Mouse (Mus musculus) embryonic facial prominence, embryonic 13.5 days (tissue): ENCODE results near the gene Tas2r122. TPM values are rescaled to one million over a fixed set of nuclear protein-coding genes. Genes with fewer than 3 reads are reported as not detected.
"Not testable (repeated sequence)": the region's sequence is repeated elsewhere in the genome, so short reads cannot be mapped to it uniquely, and the experiment has no call there.

Experiments
- ATAC-seq: fragments of 200-750 bp; cut with Nextera tagmentation; 2 replicates; pipeline ENCODE4 v1.8.0; 2017; ENCODE audit warnings: low read depth; ENCODE audit not compliant: insufficient number of reproducible peaks, insufficient read depth, low FRiP score, low TSS enrichment
- H3K27ac ChIP-seq: fragments of 300-500 bp; sonication (generic); 2 replicates; pipeline ENCODE4 v1.5.1; 2015; ENCODE audit warnings: moderate library complexity, mild to moderate bottlenecking, inconsistent platforms
- H3K27me3 ChIP-seq: fragments of 300-500 bp; sonication (generic); 2 replicates; pipeline ENCODE4 v1.6.1; 2015; ENCODE audit warnings: mild to moderate bottlenecking, inconsistent platforms
- H3K36me3 ChIP-seq: fragments of 300-500 bp; sonication (generic); 2 replicates; pipeline ENCODE4 v1.6.1; 2015; ENCODE audit warnings: mild to moderate bottlenecking, inconsistent platforms
- H3K4me1 ChIP-seq: fragments of 300-500 bp; sonication (generic); 2 replicates; pipeline ENCODE4 v1.6.1; 2015; ENCODE audit warnings: inconsistent platforms
- H3K4me2 ChIP-seq: fragments of 300-500 bp; sonication (generic); 2 replicates; pipeline ENCODE4 v1.6.1; 2015; ENCODE audit warnings: moderate library complexity, mild to moderate bottlenecking, inconsistent platforms
- H3K4me3 ChIP-seq: fragments of 300-500 bp; sonication (generic); 2 replicates; pipeline ENCODE4 v1.5.1; 2015; ENCODE audit warnings: mild to moderate bottlenecking, inconsistent platforms
- H3K9ac ChIP-seq: fragments of 300-500 bp; sonication (generic); 2 replicates; pipeline ENCODE4 v1.6.1; 2015; ENCODE audit warnings: mild to moderate bottlenecking, inconsistent platforms
- H3K9me3 ChIP-seq: fragments of 300-500 bp; sonication (generic); 2 replicates; pipeline ENCODE4 v1.6.1; 2016; ENCODE audit warnings: inconsistent platforms
- WGBS: fragments of 180-500 bp; shearing (Covaris S2); methylation state at CpG from one replicate; pipeline ENCODE4 v1.1.7; 2015; ENCODE audit warnings: mixed read lengths; 5-methylcytosine and 5-hydroxymethylcytosine counted together
- polyA plus RNA-seq: library from polyadenylated mRNA; unstranded; fragments of >200 nt; fragmentation: Nextera tagmentation; extraction: Ambion mirVana; gene quantifications from 2 replicates; pipeline ENCODE4 v1.2.1, GENCODE M21; 2015

Gene Tas2r122
- polyA plus RNA-seq = not detected in 2 replicates

DNA sequence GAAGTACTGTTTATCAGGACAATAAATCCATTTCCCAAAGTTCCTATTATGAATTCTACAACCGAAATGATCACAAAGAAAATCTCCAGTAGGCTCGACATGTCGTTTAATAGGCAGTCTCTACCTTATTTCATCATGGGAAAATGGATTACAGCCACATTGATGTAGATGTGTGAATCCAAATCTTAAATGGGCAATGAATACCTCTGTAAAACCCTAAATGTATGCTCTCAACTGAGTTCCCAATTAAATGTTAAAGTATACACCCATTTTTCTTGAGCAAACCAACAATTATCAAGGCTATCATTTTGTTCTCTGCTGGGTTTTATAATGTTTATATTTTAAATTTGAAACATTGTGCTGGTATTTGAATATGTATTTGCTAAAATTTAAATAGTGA is at the start of gene Tas2r122:
Tas2r122 (minus strand) TSS at position 101 of the 400 bp plus-strand sequence.
- H3K36me3 ChIP-seq = no peaks in the 10 kb centered on the region
- no peak within 1 kb of the TSS for H3K9ac ChIP-seq
- ATAC-seq = no peak
- no peak within 1 kb of the TSS for H3K4me3 ChIP-seq
- H3K9me3 ChIP-seq = no peaks in the 10 kb centered on the region
- no peak within 1 kb of the TSS for H3K4me2 ChIP-seq
- H3K27me3 ChIP-seq = no peaks in the 10 kb centered on the region
- WGBS = 84% methylated on average over 3 of the region's 3 CpGs
- H3K4me1 ChIP-seq = no peaks in the 10 kb centered on the region
- H3K27ac ChIP-seq = no peak within 1 kb of the TSS

GRCm38 (mm10) chr6:132754430-132754829 is 42.7 kb upstream of the Tas2r122 start, which contains the start of gene Tas2r124:
Gene Tas2r124, plus strand, starts transcription at chr6:132754730.
- no peaks in the 10 kb centered on the region for H3K9me3 ChIP-seq
- no peaks in the 10 kb centered on the region for H3K4me1 ChIP-seq
- no peaks in the 10 kb centered on the region for H3K36me3 ChIP-seq
- H3K9ac ChIP-seq = no peak within 1 kb of the TSS
- no peak within 1 kb of the TSS for H3K4me2 ChIP-seq
- no peaks in the 10 kb centered on the region for H3K27me3 ChIP-seq
- no peak within 1 kb of the TSS for H3K27ac ChIP-seq
- H3K4me3 ChIP-seq = no peak within 1 kb of the TSS
- WGBS = 70% methylated on average over 1 of the region's 1 CpGs
- ATAC-seq = no peak

DNA sequence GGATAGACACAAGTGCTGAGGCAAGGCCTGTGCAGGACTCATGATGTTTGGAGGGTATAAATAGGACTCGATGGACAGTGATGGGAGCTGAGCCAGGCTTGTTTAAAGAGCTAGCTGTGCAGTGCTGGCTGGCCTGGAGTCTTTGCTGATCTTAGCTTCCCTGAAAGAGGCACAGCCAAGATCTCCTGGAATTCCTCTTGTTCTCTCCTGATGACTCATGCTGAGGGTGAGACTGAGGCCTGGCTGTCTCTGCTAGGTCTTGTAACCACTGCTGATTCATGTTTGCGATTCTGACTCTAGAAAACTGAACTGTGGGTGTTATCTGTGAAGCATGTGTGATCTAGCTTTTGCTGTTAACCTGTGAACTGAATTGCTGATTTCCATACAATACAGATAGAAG is 38.5 kb upstream of the Tas2r122 start:
- no peaks in the 10 kb centered on the region for H3K27me3 ChIP-seq

DNA sequence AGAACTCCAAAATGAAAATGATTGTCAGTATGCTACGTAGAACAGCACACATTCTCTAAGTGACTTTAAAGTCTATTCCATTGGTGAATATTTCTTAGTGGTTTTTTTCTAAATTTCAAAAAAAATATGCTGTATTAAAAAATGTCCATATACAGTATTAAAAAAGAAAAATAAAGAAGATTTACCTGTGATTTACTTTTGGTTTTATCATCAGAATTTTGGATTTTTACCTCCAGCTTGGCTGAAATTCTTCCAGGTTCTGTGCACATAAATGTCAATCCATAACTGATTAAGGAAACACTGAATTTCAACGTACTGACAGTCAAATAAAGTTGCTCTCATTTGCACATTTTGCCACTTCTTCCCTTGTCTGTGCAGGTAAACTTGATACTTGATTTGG is 26.2 kb upstream of the Tas2r122 start, which contains the start of gene Tas2r115:
Tas2r115 (minus strand) TSS at position 101 of the 400 bp plus-strand sequence.
- Histone ChIP-seq H3K9ac (no peak within 1 kb of the TSS), H3K4me3 (no peak within 1 kb of the TSS), H3K27me3 (no peaks in the 10 kb centered on the region), H3K4me2 (no peak within 1 kb of the TSS), H3K27ac (no peak within 1 kb of the TSS), H3K36me3 (no peaks in the 10 kb centered on the region), H3K4me1 (no peaks in the 10 kb centered on the region), H3K9me3 (no peaks in the 10 kb centered on the region)
- 69% methylated on average over 2 of the region's 2 CpGs for WGBS
- no peak for ATAC-seq

More for the DNA sequence above, 38.5 kb upstream of the Tas2r122 start:
- Histone ChIP-seq H3K9ac (no peak overlapping the region), H3K9me3 (no peaks in the 10 kb centered on the region), H3K4me3 (no peak overlapping the region), H3K4me2 (no peak overlapping the region), H3K27ac (no peak overlapping the region), H3K36me3 (no peaks in the 10 kb centered on the region), H3K4me1 (no peaks in the 10 kb centered on the region)
- WGBS = 87% methylated on average over 2 of the region's 2 CpGs
- ATAC-seq = no peak

DNA sequence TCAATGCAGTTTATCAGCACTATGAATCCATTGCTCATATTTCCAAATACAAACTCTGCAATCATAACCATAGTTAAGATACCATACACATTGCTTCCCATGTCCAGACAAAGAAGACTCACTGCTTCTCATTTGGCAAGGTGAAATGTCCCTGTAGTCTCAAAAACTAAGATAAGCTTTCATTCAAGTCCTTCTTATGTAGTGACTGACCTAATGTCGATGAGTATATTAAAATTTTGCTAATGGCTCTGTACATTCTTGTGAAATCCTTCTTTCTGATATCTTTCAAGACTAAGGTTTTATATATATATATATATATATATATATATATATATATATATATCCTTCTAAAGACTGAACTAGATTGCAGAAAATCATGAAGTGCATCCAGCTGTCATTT is 10.8 kb downstream of the Tas2r122 start, which contains the start of gene Tas2r121:
Tas2r121 (minus strand) TSS at position 101 of the 400 bp plus-strand sequence.
- H3K4me1 ChIP-seq = no peaks in the 10 kb centered on the region
- H3K9ac ChIP-seq = no peak within 1 kb of the TSS
- H3K27me3 ChIP-seq = no peaks in the 10 kb centered on the region
- H3K4me2 ChIP-seq = no peak within 1 kb of the TSS
- no peaks in the 10 kb centered on the region for H3K9me3 ChIP-seq
- no peak within 1 kb of the TSS for H3K4me3 ChIP-seq
- H3K36me3 ChIP-seq = no peaks in the 10 kb centered on the region
- no peak for ATAC-seq
- no peak within 1 kb of the TSS for H3K27ac ChIP-seq
- WGBS = 73% methylated on average over 1 of the region's 1 CpGs

DNA sequence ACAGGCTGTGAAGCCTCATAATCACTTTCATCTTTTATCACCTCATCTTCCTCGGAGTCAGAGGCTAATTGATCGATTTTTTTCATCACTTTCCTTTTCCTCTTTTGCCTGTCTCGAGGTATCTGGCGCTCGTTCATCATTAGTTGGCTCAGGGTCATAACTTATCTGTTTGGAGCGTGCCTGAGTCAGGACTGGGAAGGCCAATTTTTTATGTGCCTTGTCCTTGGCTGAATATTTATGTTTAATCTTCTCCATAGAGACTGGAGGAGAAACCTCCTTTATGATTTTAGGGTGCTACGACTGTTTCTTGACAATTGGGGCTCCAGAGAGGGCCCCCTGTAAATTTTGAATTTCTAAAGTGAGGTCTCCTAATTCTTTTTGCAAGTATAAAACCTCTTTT is 20.1 kb downstream of the Tas2r122 start:
- not testable (repeated sequence) for H3K4me1 ChIP-seq, H3K4me3 ChIP-seq, H3K9ac ChIP-seq, H3K4me2 ChIP-seq, H3K27ac ChIP-seq, H3K36me3 ChIP-seq, H3K27me3 ChIP-seq, ATAC-seq, H3K9me3 ChIP-seq
- 80% methylated on average over 7 of the region's 7 CpGs for WGBS

Other genes with a start within 250 kb of the Tas2r122 start
- not detected in 2 replicates for gene Prh1, start 142.1 kb downstream of the Tas2r122 start, polyA plus RNA-seq
- gene Prp2, start 116.0 kb downstream of the Tas2r122 start, polyA plus RNA-seq = not detected in 2 replicates
- not detected in 2 replicates for gene A630073D07Rik, start 60.4 kb downstream of the Tas2r122 start, polyA plus RNA-seq
- not detected in 2 replicates for gene Tas2r120, start 55.0 kb downstream of the Tas2r122 start, polyA plus RNA-seq
- gene Tas2r121, start 10.9 kb downstream of the Tas2r122 start, polyA plus RNA-seq = not detected in 2 replicates
- gene Tas2r115, start 26.1 kb upstream of the Tas2r122 start, polyA plus RNA-seq = not detected in 2 replicates
- gene Tas2r124, start 42.8 kb upstream of the Tas2r122 start, polyA plus RNA-seq = not detected in 2 replicates
- not detected in 2 replicates for gene Tas2r102, start 50.2 kb upstream of the Tas2r122 start, polyA plus RNA-seq
- not detected in 2 replicates for gene Tas2r136, start 66.2 kb upstream of the Tas2r122 start, polyA plus RNA-seq
- not detected in 2 replicates for gene Tas2r117, start 90.9 kb upstream of the Tas2r122 start, polyA plus RNA-seq
- not detected in 2 replicates for gene Tas2r123, start 135.2 kb upstream of the Tas2r122 start, polyA plus RNA-seq
- gene Tas2r116, start 143.5 kb upstream of the Tas2r122 start, polyA plus RNA-seq = not detected in 2 replicates
- not detected in 2 replicates for gene Tas2r110, start 156.1 kb upstream of the Tas2r122 start, polyA plus RNA-seq
- gene Tas2r113, start 181.1 kb upstream of the Tas2r122 start, polyA plus RNA-seq = not detected in 2 replicates
- not detected in 2 replicates for gene Tas2r125, start 197.7 kb upstream of the Tas2r122 start, polyA plus RNA-seq
- gene Tas2r129, start 239.2 kb upstream of the Tas2r122 start, polyA plus RNA-seq = not detected in 2 replicates
- not detected in 2 replicates for gene Tas2r131, start 246.0 kb upstream of the Tas2r122 start, polyA plus RNA-seq